In the genomic region with DNA sequence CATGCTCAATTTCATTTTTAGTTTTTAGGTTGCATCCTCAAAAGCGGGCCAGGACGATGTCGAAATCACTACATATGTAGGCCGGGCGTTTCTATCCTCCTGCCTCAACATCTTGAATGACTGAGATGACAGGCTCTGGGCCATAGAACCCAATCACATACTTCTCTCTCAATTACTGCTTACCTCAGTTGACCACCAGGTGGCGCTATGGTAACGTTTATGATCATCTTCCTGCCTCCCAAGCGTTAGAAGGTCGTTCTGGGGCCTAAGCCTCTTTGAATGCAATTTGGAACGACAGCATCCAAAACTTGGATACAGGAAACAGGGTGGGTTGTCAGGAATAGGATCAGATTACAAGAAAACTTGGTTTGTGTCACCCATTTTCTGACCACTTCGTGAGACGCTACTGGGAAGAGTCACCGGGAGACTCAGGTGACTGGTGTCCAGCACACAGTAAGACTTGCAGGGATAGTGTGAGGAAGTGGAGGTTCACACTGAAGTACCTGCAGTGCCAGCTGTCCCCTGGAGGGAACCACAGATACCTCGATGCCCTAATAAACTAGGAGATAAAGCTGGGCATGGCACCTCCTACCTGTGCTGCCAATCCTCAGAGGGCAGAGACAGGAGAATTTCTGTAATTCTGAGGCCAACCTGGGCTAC, we compare ENCODE assay signal across 8 mouse cellular contexts. TPM values are rescaled to one million over a fixed set of nuclear protein-coding genes. Genes with fewer than 3 reads are reported as not detected.
DNase-seq lines count a peak whose midpoint lies in the region; ATAC-seq and TF ChIP-seq lines count a peak whose summit lies in the region.

No protein-coding gene starts in this region.

- H3K9me3 ChIP-seq in ES-Bruce4 (replicated peaks; ENCODE audit: control insufficient read depth, insufficient read depth, low read length, poor library complexity, severe bottlenecking) = no peaks in the 10 kb centered on the region
- H3K9me3 ChIP-seq in heart, embryonic 14.5 days (ENCODE audit: control insufficient read depth, low read length) = no peaks in the 10 kb centered on the region
- H3K9me3 ChIP-seq in liver, embryonic 14.5 days (ENCODE audit: control insufficient read depth, low read length) = no peaks in the 10 kb centered on the region
- no peaks in the 10 kb centered on the region for H3K9me3 ChIP-seq in neural tube, embryonic 13.5 days

- no peak overlapping the region for H3K27ac ChIP-seq in ES-Bruce4 (ENCODE audit: insufficient read depth, low read length)
- H3K27ac ChIP-seq in bone marrow macrophage, adult 2 months (ENCODE audit: insufficient read depth, low read depth, low read length) = no peak overlapping the region
- no peak overlapping the region for H3K27ac ChIP-seq in embryonic fibroblast, embryonic 13.5 days (ENCODE audit: insufficient read depth, low read length)
- no peak overlapping the region for H3K27ac ChIP-seq in heart, embryonic 14.5 days (replicated peaks in 1 of 2; ENCODE audit: control insufficient read depth in 1 of 2, insufficient read depth in 1 of 2, low read depth in 2 of 2, low read length in 2 of 2)
- no peak overlapping the region for H3K27ac ChIP-seq in liver, embryonic 14.5 days
- peak overlapping the region; percentile 59 for H3K27ac ChIP-seq in neural tube, embryonic 13.5 days (replicated peaks)
- H3K27ac ChIP-seq in thymus, adult 2 months (ENCODE audit: control insufficient read depth, insufficient read depth, low read length) = no peak overlapping the region

- TF ChIP-seq POLR2A in ES-Bruce4 (IDR thresholded peaks at IDR 0.05; ENCODE audit: insufficient read depth, low read length) = no peak
- no peak for TF ChIP-seq POLR2A in bone marrow macrophage, adult 2 months (IDR thresholded peaks at IDR 0.05; ENCODE audit: borderline replicate concordance, low read depth, low read length)
- no peak for TF ChIP-seq POLR2A in embryonic fibroblast, embryonic 13.5 days (IDR thresholded peaks at IDR 0.05; ENCODE audit: low read depth, low read length)
- TF ChIP-seq POLR2A in thymus, adult 2 months (IDR thresholded peaks at IDR 0.05; ENCODE audit: control insufficient read depth, extremely low read depth, insufficient read depth, low read length, poor library complexity) = no peak

- H3K9ac ChIP-seq in ES-Bruce4 (ENCODE audit: low read depth, poor library complexity, severe bottlenecking) = no peak overlapping the region
- H3K9ac ChIP-seq in heart, embryonic 14.5 days (ENCODE audit: low read length) = no peak overlapping the region
- no peak overlapping the region for H3K9ac ChIP-seq in liver, embryonic 14.5 days (replicated peaks)
- H3K9ac ChIP-seq in neural tube, embryonic 13.5 days = no peak overlapping the region

- peak; percentile 91 for DNase-seq in kidney, postnatal 10 days
- peak; percentile 56 to 73 (median 63) for DNase-seq in liver, embryonic 14.5 days (ENCODE audit: low read depth in 3 of 3, low spot score in 3 of 3)
- peak; percentile 80 for DNase-seq in thymus, adult 2 months

- H3K4me3 ChIP-seq in ES-Bruce4 (ENCODE audit: low read depth, low read length) = no peak overlapping the region
- H3K4me3 ChIP-seq in bone marrow macrophage, adult 2 months (ENCODE audit: insufficient read depth, low read length) = no peak overlapping the region
- no peak overlapping the region for H3K4me3 ChIP-seq in embryonic fibroblast, embryonic 13.5 days (ENCODE audit: insufficient read depth, low read length)
- H3K4me3 ChIP-seq in heart, embryonic 14.5 days (ENCODE audit: control insufficient read depth in 1 of 2, insufficient read depth in 1 of 2, low read depth in 1 of 2, low read length in 2 of 2) = no peak overlapping the region
- no peak overlapping the region for H3K4me3 ChIP-seq in liver, embryonic 14.5 days (ENCODE audit: insufficient read depth in 1 of 2, low read depth in 2 of 2, low read length in 2 of 2)
- H3K4me3 ChIP-seq in neural tube, embryonic 13.5 days = no peak overlapping the region
- H3K4me3 ChIP-seq in thymus, adult 2 months (ENCODE audit: control insufficient read depth, insufficient read depth, low read length) = no peak overlapping the region

- H3K36me3 ChIP-seq in ES-Bruce4 (ENCODE audit: control insufficient read depth, insufficient read depth, low read length, poor library complexity, severe bottlenecking) = no peaks in the 10 kb centered on the region
- no peaks in the 10 kb centered on the region for H3K36me3 ChIP-seq in heart, embryonic 14.5 days (ENCODE audit: control insufficient read depth, insufficient read depth, low read length)
- no peaks in the 10 kb centered on the region for H3K36me3 ChIP-seq in liver, embryonic 14.5 days (replicated peaks; ENCODE audit: control insufficient read depth, insufficient read depth, low read depth)
- no peaks in the 10 kb centered on the region for H3K36me3 ChIP-seq in neural tube, embryonic 13.5 days
- no peaks in the 10 kb centered on the region for H3K36me3 ChIP-seq in thymus, adult 2 months (ENCODE audit: control insufficient read depth, insufficient read depth, low read length)

- H3K4me1 ChIP-seq in ES-Bruce4 (ENCODE audit: control insufficient read depth, insufficient read depth, low read length) = no peaks in the 10 kb centered on the region
- no peaks in the 10 kb centered on the region; the same call in 1 of the 2 replicates for H3K4me1 ChIP-seq in bone marrow macrophage, adult 2 months (ENCODE audit: control insufficient read depth, insufficient read depth, low read length)
- H3K4me1 ChIP-seq in embryonic fibroblast, embryonic 13.5 days (ENCODE audit: control insufficient read depth, insufficient read depth, low read length) = no peaks in the 10 kb centered on the region
- no peaks in the 10 kb centered on the region for H3K4me1 ChIP-seq in heart, embryonic 14.5 days (ENCODE audit: control insufficient read depth in 2 of 2, insufficient read depth in 2 of 2, low read length in 2 of 2)
- no peaks in the 10 kb centered on the region for H3K4me1 ChIP-seq in liver, embryonic 14.5 days (replicated peaks; ENCODE audit: control insufficient read depth in 2 of 2, insufficient read depth in 2 of 2, low read length in 1 of 2)
- H3K4me1 ChIP-seq in neural tube, embryonic 13.5 days (replicated peaks) = peaks cover 27% of the 10 kb centered on the region
- no peaks in the 10 kb centered on the region for H3K4me1 ChIP-seq in thymus, adult 2 months (replicated peaks; ENCODE audit: control insufficient read depth, insufficient read depth, low read length)

- no peak overlapping the region for H3K4me2 ChIP-seq in heart, embryonic 14.5 days (ENCODE audit: low read length)
- no peak overlapping the region for H3K4me2 ChIP-seq in liver, embryonic 14.5 days (ENCODE audit: low read depth)
- H3K4me2 ChIP-seq in neural tube, embryonic 13.5 days = no peak overlapping the region

- no peak for TF ChIP-seq EP300 in ES-Bruce4 (IDR thresholded peaks at IDR 0.05; ENCODE audit: insufficient read depth, low read depth, low read length)
- TF ChIP-seq EP300 in liver, embryonic 14.5 days (IDR thresholded peaks at IDR 0.05; ENCODE audit: low read depth) = no peak

- H3K27me3 ChIP-seq in ES-Bruce4 (ENCODE audit: control insufficient read depth, insufficient read depth, low read length, poor library complexity, severe bottlenecking) = no peaks in the 10 kb centered on the region
- no peaks in the 10 kb centered on the region for H3K27me3 ChIP-seq in heart, embryonic 14.5 days (ENCODE audit: control insufficient read depth, insufficient read depth, low read length)
- no peaks in the 10 kb centered on the region for H3K27me3 ChIP-seq in liver, embryonic 14.5 days (ENCODE audit: control insufficient read depth, insufficient read depth, low read length)
- 0 out of 2 replicates have a peak, but pooled peaks cover 2% of the 10 kb centered on the region for H3K27me3 ChIP-seq in neural tube, embryonic 13.5 days
- no peaks in the 10 kb centered on the region for H3K27me3 ChIP-seq in thymus, adult 2 months (ENCODE audit: control insufficient read depth, insufficient read depth, low read length)

- WGBS in heart, embryonic 14.5 days = 17% methylated on average over 14 of the region's 14 CpGs
- WGBS in liver, embryonic 14.5 days (ENCODE audit: insufficient replicate concordance) = 16% methylated on average over 14 of the region's 14 CpGs
- 19% methylated on average over 14 of the region's 14 CpGs for WGBS in neural tube, embryonic 13.5 days
- 24% methylated on average over 14 of the region's 14 CpGs for WGBS in thymus, adult 2 months

- ATAC-seq in heart, embryonic 14.5 days (ENCODE audit: insufficient number of reproducible peaks, insufficient read depth, low FRiP score, low read depth) = 0 out of 2 replicates have a peak, but pooled peaks have one; percentile 5
- peak; percentile 54; the same call in 1 of the 2 replicates for ATAC-seq in liver, embryonic 14.5 days (ENCODE audit: insufficient read depth)
- ATAC-seq in neural tube, embryonic 13.5 days (ENCODE audit: low read depth) = peak; percentile 61

- peak; percentile 38 for TF ChIP-seq CTCF in ES-Bruce4 (IDR thresholded peaks at IDR 0.05; ENCODE audit: low read depth, low read length)
- peak; percentile 26; the same call in 1 of the 2 replicates for TF ChIP-seq CTCF in bone marrow macrophage, adult 2 months (IDR thresholded peaks at IDR 0.05; ENCODE audit: low read depth, low read length)
- TF ChIP-seq CTCF in embryonic fibroblast, embryonic 13.5 days (IDR thresholded peaks at IDR 0.05; ENCODE audit: borderline replicate concordance, insufficient read depth, low read length) = 0 out of 2 replicates have a peak, but pooled peaks have one; percentile 15
- TF ChIP-seq CTCF in liver, embryonic 14.5 days (IDR thresholded peaks at IDR 0.05; ENCODE audit: low read depth) = peak; percentile 92
- no peak for TF ChIP-seq CTCF in thymus, adult 2 months (IDR thresholded peaks at IDR 0.05; ENCODE audit: borderline replicate concordance, control insufficient read depth, extremely low read depth, insufficient read depth, low read length, poor library complexity)

RNA-seq across cellular contexts. Expression of gene Calm3, which starts 8.2 kb away (rescaled TPM):
- 358 and 368 TPM in 2 replicates for polyA plus RNA-seq in ES-Bruce4 (2011; ENCODE audit: insufficient read depth, insufficient read length, low read depth, missing spikeins)
- polyA plus RNA-seq in bone marrow macrophage, adult 2 months (2012; ENCODE audit: insufficient read depth, insufficient read length, missing spikeins) = 373 and 387 TPM in 2 replicates
- 520 and 588 TPM in 2 replicates for polyA plus RNA-seq in embryonic fibroblast, embryonic 13.5 days (2011; ENCODE audit: insufficient read length, low read depth, missing spikeins)
- 119 and 152 TPM in 2 replicates for polyA plus RNA-seq in heart, embryonic 14.5 days (2014; fragmentation: Nextera tagmentation; extraction: Ambion mirVana)
- 72.2 and 90.3 TPM in 2 replicates for polyA plus RNA-seq in liver, embryonic 14.5 days (2012; rRNA removed)
- 115 and 122 TPM in 2 replicates for polyA plus RNA-seq in liver, embryonic 14.5 days (2014; fragmentation: Nextera tagmentation; extraction: Ambion mirVana)
- 275 and 297 TPM in 2 replicates for polyA plus RNA-seq in neural tube, embryonic 13.5 days (2015; fragmentation: Nextera tagmentation; extraction: Ambion mirVana)
- 398 and 475 TPM in 2 replicates for polyA plus RNA-seq in thymus, adult 2 months (2012; rRNA removed)

RNA-seq across cellular contexts. Expression of gene Pnmal2, which starts 12.4 kb away (rescaled TPM):
- polyA plus RNA-seq in ES-Bruce4 (2011; ENCODE audit: insufficient read depth, insufficient read length, low read depth, missing spikeins) = 1.5 and 1.6 TPM in 2 replicates
- polyA plus RNA-seq in bone marrow macrophage, adult 2 months (2012; ENCODE audit: insufficient read depth, insufficient read length, missing spikeins) = not detected in 2 replicates
- 0.73 and 1.3 TPM in 2 replicates for polyA plus RNA-seq in embryonic fibroblast, embryonic 13.5 days (2011; ENCODE audit: insufficient read length, low read depth, missing spikeins)
- 2.8 TPM in 2 replicates for polyA plus RNA-seq in heart, embryonic 14.5 days (2014; fragmentation: Nextera tagmentation; extraction: Ambion mirVana)
- 0.04 and 0.08 TPM in 2 replicates for polyA plus RNA-seq in liver, embryonic 14.5 days (2012; rRNA removed)
- 0.08 and 0.14 TPM in 2 replicates for polyA plus RNA-seq in liver, embryonic 14.5 days (2014; fragmentation: Nextera tagmentation; extraction: Ambion mirVana)
- 76.2 and 82.4 TPM in 2 replicates for polyA plus RNA-seq in neural tube, embryonic 13.5 days (2015; fragmentation: Nextera tagmentation; extraction: Ambion mirVana)
- 2.2 and 3.0 TPM in 2 replicates for polyA plus RNA-seq in thymus, adult 2 months (2012; rRNA removed)

RNA-seq across cellular contexts. Expression of gene Ptgir, which starts 25.8 kb away (rescaled TPM):
- polyA plus RNA-seq in ES-Bruce4 (2011; ENCODE audit: insufficient read depth, insufficient read length, low read depth, missing spikeins) = not detected in 2 replicates
- polyA plus RNA-seq in bone marrow macrophage, adult 2 months (2012; ENCODE audit: insufficient read depth, insufficient read length, missing spikeins) = 5.5 and 5.6 TPM in 2 replicates
- 1.4 and 1.6 TPM in 2 replicates for polyA plus RNA-seq in embryonic fibroblast, embryonic 13.5 days (2011; ENCODE audit: insufficient read length, low read depth, missing spikeins)
- 0.38 and 0.57 TPM in 2 replicates for polyA plus RNA-seq in heart, embryonic 14.5 days (2014; fragmentation: Nextera tagmentation; extraction: Ambion mirVana)
- polyA plus RNA-seq in liver, embryonic 14.5 days (2012; rRNA removed) = 0.84 and 0.87 TPM in 2 replicates
- 0.88 and 1.2 TPM in 2 replicates for polyA plus RNA-seq in liver, embryonic 14.5 days (2014; fragmentation: Nextera tagmentation; extraction: Ambion mirVana)
- 3.1 and 3.6 TPM in 2 replicates for polyA plus RNA-seq in neural tube, embryonic 13.5 days (2015; fragmentation: Nextera tagmentation; extraction: Ambion mirVana)
- 11.3 and 11.4 TPM in 2 replicates for polyA plus RNA-seq in thymus, adult 2 months (2012; rRNA removed)

RNA-seq across cellular contexts. Expression of gene Pnmal1, which starts 27.4 kb away (rescaled TPM):
- not detected in 2 replicates for polyA plus RNA-seq in ES-Bruce4 (2011; ENCODE audit: insufficient read depth, insufficient read length, low read depth, missing spikeins)
- polyA plus RNA-seq in bone marrow macrophage, adult 2 months (2012; ENCODE audit: insufficient read depth, insufficient read length, missing spikeins) = not detected in 2 replicates
- not detected in 2 replicates for polyA plus RNA-seq in embryonic fibroblast, embryonic 13.5 days (2011; ENCODE audit: insufficient read length, low read depth, missing spikeins)
- polyA plus RNA-seq in heart, embryonic 14.5 days (2014; fragmentation: Nextera tagmentation; extraction: Ambion mirVana) = 0.04 and 0.45 TPM in 2 replicates
- 0.01 and 0.03 TPM in 2 replicates for polyA plus RNA-seq in liver, embryonic 14.5 days (2012; rRNA removed)
- polyA plus RNA-seq in liver, embryonic 14.5 days (2014; fragmentation: Nextera tagmentation; extraction: Ambion mirVana) = 0.03 TPM in 1 of 2 replicates, not detected in the other
- polyA plus RNA-seq in neural tube, embryonic 13.5 days (2015; fragmentation: Nextera tagmentation; extraction: Ambion mirVana) = 37.6 and 39.7 TPM in 2 replicates
- polyA plus RNA-seq in thymus, adult 2 months (2012; rRNA removed) = not detected in 2 replicates

RNA-seq across cellular contexts. Expression of gene Gng8, which starts 40.5 kb away (rescaled TPM):
- polyA plus RNA-seq in ES-Bruce4 (2011; ENCODE audit: insufficient read depth, insufficient read length, low read depth, missing spikeins) = 4.5 and 4.6 TPM in 2 replicates
- polyA plus RNA-seq in bone marrow macrophage, adult 2 months (2012; ENCODE audit: insufficient read depth, insufficient read length, missing spikeins) = not detected in 2 replicates
- polyA plus RNA-seq in embryonic fibroblast, embryonic 13.5 days (2011; ENCODE audit: insufficient read length, low read depth, missing spikeins) = 24.1 and 24.7 TPM in 2 replicates
- polyA plus RNA-seq in heart, embryonic 14.5 days (2014; fragmentation: Nextera tagmentation; extraction: Ambion mirVana) = 4.2 and 6.9 TPM in 2 replicates
- 0.44 and 0.47 TPM in 2 replicates for polyA plus RNA-seq in liver, embryonic 14.5 days (2012; rRNA removed)
- not detected in 2 replicates for polyA plus RNA-seq in liver, embryonic 14.5 days (2014; fragmentation: Nextera tagmentation; extraction: Ambion mirVana)
- polyA plus RNA-seq in neural tube, embryonic 13.5 days (2015; fragmentation: Nextera tagmentation; extraction: Ambion mirVana) = 15.4 and 24.1 TPM in 2 replicates
- polyA plus RNA-seq in thymus, adult 2 months (2012; rRNA removed) = 0.62 and 1.7 TPM in 2 replicates

Comparison
In these comparisons a context has a peak if more than half of its experiments do, and no peak if none do; other contexts are left out.
1. ATAC-seq: peak in every context shown above with its lines; median percentile 61 in neural tube, embryonic 13.5 days; 54 in liver, embryonic 14.5 days; 5 in heart, embryonic 14.5 days.
2. RNA of gene Pnmal2, which starts 12.4 kb away (polyA plus RNA-seq): 76.2 to 82.4 TPM in neural tube, embryonic 13.5 days; 2.2 to 3.0 TPM in thymus, adult 2 months, 2.8 TPM in heart, embryonic 14.5 days, 1.5 to 1.6 TPM in ES-Bruce4, 0.73 to 1.3 TPM in embryonic fibroblast, embryonic 13.5 days, 0.04 to 0.14 TPM in liver, embryonic 14.5 days and not detected in bone marrow macrophage, adult 2 months; every median in the first group is over 10 times any median in the second.
3. Peak in every context shown above with its lines, with median percentiles within 50 percentile points of each other: DNase-seq.